17 mouse cellular contexts compared by ENCODE assay signal in the genomic region with DNA sequence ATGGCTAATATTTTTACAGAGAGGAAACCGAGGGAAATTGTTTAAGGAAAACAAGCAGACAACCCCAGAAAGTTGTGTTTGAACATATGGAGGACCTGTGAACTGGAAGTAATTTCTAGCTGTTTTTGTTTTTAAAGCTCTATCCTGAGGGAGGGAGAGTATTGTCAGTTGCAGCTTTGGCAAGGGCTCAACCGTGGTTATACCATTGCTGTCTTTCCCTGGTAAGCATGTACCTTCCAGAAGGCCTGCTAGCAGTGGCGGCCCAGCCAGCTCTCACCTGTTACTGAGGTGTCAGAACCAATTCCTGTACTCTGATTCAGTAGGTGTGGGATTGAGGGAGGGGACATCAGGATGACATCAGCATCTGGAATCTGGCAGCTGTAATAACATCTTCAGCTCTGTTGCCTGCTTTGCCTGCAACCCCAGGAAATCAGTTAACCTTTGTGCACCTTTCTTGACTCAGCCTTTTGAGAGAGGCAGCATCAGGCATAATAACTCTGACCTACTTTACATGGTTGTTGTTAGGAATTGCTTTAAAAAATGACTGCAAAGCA.
A peak's percentile ranks its signal among the peaks of the same experiment; 100 is the strongest.
DNase-seq lines count a peak whose midpoint lies in the region; ATAC-seq and TF ChIP-seq lines count a peak whose summit lies in the region.
"Had no signal": no experiment of that assay in that cellular context is flagged by ENCODE, and none has a peak within 500 bp of the region (broad histone marks: within the 10 kb centered on the region; RNA-seq: fewer than 3 reads in every experiment).

No protein-coding gene starts in this region.

- intact Hi-C loops in heart, postnatal 10 days (cut with DNase I) = no loop called here

- H3K27ac ChIP-seq in forebrain, embryonic 13.5 days = no peak overlapping the region
- H3K27ac ChIP-seq in forebrain, embryonic 11.5 days (ENCODE audit: low read depth, low read length) = no peak overlapping the region
- H3K27ac ChIP-seq in kidney, postnatal 0 days = no peak overlapping the region
- H3K27ac ChIP-seq: embryonic facial prominence, embryonic 12.5 days; forebrain, embryonic 10.5 days; hindbrain, embryonic 10.5 days; intestine, embryonic 15.5 days; liver, embryonic 14.5 days; midbrain, embryonic 10.5 days had no signal

- DNase-seq in forebrain, embryonic 11.5 days (ENCODE audit: low spot score) = no peak
- DNase-seq in kidney, postnatal 0 days (ENCODE audit: low spot score) = peak; percentile 52
- DNase-seq in kidney, adult 9 months = no peak
- DNase-seq in cerebellum, postnatal 10 days = peak; percentile 8 to 16
- peak; percentile 24 for DNase-seq in yolk sac, embryonic 10.5 days (ENCODE audit: low spot score)
- DNase-seq in heart, postnatal 10 days = no peak
- DNase-seq: left cerebral cortex, postnatal 4 days; lung, postnatal 10 days had no signal

- H3K9me3 ChIP-seq in forebrain, embryonic 13.5 days (replicated peaks) = no peaks in the 10 kb centered on the region
- no peaks in the 10 kb centered on the region for H3K9me3 ChIP-seq in forebrain, embryonic 11.5 days (ENCODE audit: control insufficient read depth, low read length)
- no peaks in the 10 kb centered on the region for H3K9me3 ChIP-seq in kidney, postnatal 0 days (replicated peaks; ENCODE audit: low read length)
- H3K9me3 ChIP-seq: embryonic facial prominence, embryonic 12.5 days; forebrain, embryonic 10.5 days; heart, embryonic 12.5 days; hindbrain, embryonic 10.5 days; intestine, embryonic 15.5 days; midbrain, embryonic 10.5 days had no signal

- peaks cover 7% of the 10 kb centered on the region for H3K4me1 ChIP-seq in forebrain, embryonic 13.5 days
- no peaks in the 10 kb centered on the region for H3K4me1 ChIP-seq in forebrain, embryonic 11.5 days (replicated peaks; ENCODE audit: control insufficient read depth, insufficient read depth, low read length)
- peaks cover 9% of the 10 kb centered on the region for H3K4me1 ChIP-seq in kidney, postnatal 0 days (replicated peaks; ENCODE audit: insufficient read depth, low read length)
- H3K4me1 ChIP-seq: intestine, embryonic 15.5 days had no signal

- TF ChIP-seq CTCF in kidney, postnatal 0 days (IDR thresholded peaks at IDR 0.05; ENCODE audit: low read depth) = no peak

- WGBS in forebrain, embryonic 13.5 days = 67% methylated on average over 3 of the region's 3 CpGs
- WGBS in forebrain, embryonic 11.5 days = 57% methylated on average over 3 of the region's 3 CpGs
- WGBS in kidney, postnatal 0 days = 34% methylated on average over 3 of the region's 3 CpGs

- H3K9ac ChIP-seq in forebrain, embryonic 13.5 days = no peak overlapping the region
- H3K9ac ChIP-seq in forebrain, embryonic 11.5 days (ENCODE audit: low read length) = no peak overlapping the region
- no peak overlapping the region for H3K9ac ChIP-seq in kidney, postnatal 0 days (ENCODE audit: low read depth, low read length)
- H3K9ac ChIP-seq: embryonic facial prominence, embryonic 12.5 days; heart, embryonic 12.5 days; intestine, embryonic 15.5 days; liver, embryonic 14.5 days had no signal

- no peak overlapping the region for H3K4me2 ChIP-seq in forebrain, embryonic 13.5 days
- H3K4me2 ChIP-seq in forebrain, embryonic 11.5 days (ENCODE audit: low read depth, low read length, severe bottlenecking) = no peak overlapping the region
- no peak overlapping the region for H3K4me2 ChIP-seq in kidney, postnatal 0 days (ENCODE audit: low read length)
- H3K4me2 ChIP-seq: embryonic facial prominence, embryonic 12.5 days; heart, embryonic 12.5 days; intestine, embryonic 15.5 days had no signal

- no peaks in the 10 kb centered on the region for H3K27me3 ChIP-seq in forebrain, embryonic 13.5 days
- H3K27me3 ChIP-seq in forebrain, embryonic 11.5 days (ENCODE audit: control insufficient read depth, insufficient read depth, low read length) = no peaks in the 10 kb centered on the region
- no peaks in the 10 kb centered on the region for H3K27me3 ChIP-seq in kidney, postnatal 0 days (ENCODE audit: insufficient read depth, low read length)
- H3K27me3 ChIP-seq: embryonic facial prominence, embryonic 12.5 days; heart, embryonic 12.5 days; intestine, embryonic 15.5 days had no signal

- no peak overlapping the region for H3K4me3 ChIP-seq in forebrain, embryonic 13.5 days
- no peak overlapping the region for H3K4me3 ChIP-seq in forebrain, embryonic 11.5 days (ENCODE audit: low read depth, low read length)
- no peak overlapping the region for H3K4me3 ChIP-seq in kidney, postnatal 0 days (replicated peaks; ENCODE audit: low read depth, low read length)
- H3K4me3 ChIP-seq: embryonic facial prominence, embryonic 12.5 days; forebrain, embryonic 10.5 days; heart, embryonic 12.5 days; hindbrain, embryonic 10.5 days; intestine, embryonic 15.5 days; midbrain, embryonic 10.5 days had no signal

- no peaks in the 10 kb centered on the region for H3K36me3 ChIP-seq in forebrain, embryonic 13.5 days (ENCODE audit: poor library complexity, severe bottlenecking)
- no peaks in the 10 kb centered on the region for H3K36me3 ChIP-seq in forebrain, embryonic 11.5 days (ENCODE audit: control insufficient read depth, insufficient read depth, low read length)
- no peaks in the 10 kb centered on the region for H3K36me3 ChIP-seq in kidney, postnatal 0 days (ENCODE audit: insufficient read depth, low read length)
- H3K36me3 ChIP-seq: embryonic facial prominence, embryonic 12.5 days; forebrain, embryonic 10.5 days; heart, embryonic 12.5 days; hindbrain, embryonic 10.5 days; intestine, embryonic 15.5 days; midbrain, embryonic 10.5 days had no signal

- 0 out of 2 replicates have a peak, but pooled peaks have one; percentile 38 for ATAC-seq in forebrain, embryonic 13.5 days
- no peak for ATAC-seq in forebrain, embryonic 11.5 days (replicated peaks; ENCODE audit: low FRiP score)
- ATAC-seq in kidney, postnatal 0 days (replicated peaks; ENCODE audit: low FRiP score, low read depth) = no peak
- ATAC-seq in erythroid progenitor cell, adult 5-6 weeks (replicated peaks; ENCODE audit: low FRiP score, poor library complexity, severe bottlenecking) = no peak
- ATAC-seq: intestine, embryonic 15.5 days had no signal

Comparison
In these comparisons a context has a peak if more than half of its experiments do, and no peak if none do; other contexts are left out.
1. DNase-seq: peak in kidney, postnatal 0 days (single experiment), cerebellum, postnatal 10 days (2 of 2) and yolk sac, embryonic 10.5 days (single experiment); none in forebrain, embryonic 11.5 days (single experiment), kidney, adult 9 months (single experiment) and heart, postnatal 10 days (0 of 2).